Comparison of ENCODE assay signal across 10 mouse cellular contexts in genomic region chr5:20720201-20720900, GRCm38 (mm10).
DNase-seq lines count a peak whose midpoint lies in the region; ATAC-seq and TF ChIP-seq lines count a peak whose summit lies in the region.
"Had no signal": no experiment of that assay in that cellular context is flagged by ENCODE, and none has a peak within 500 bp of the region (broad histone marks: within the 10 kb centered on the region; RNA-seq: fewer than 3 reads in every experiment).

No protein-coding gene starts in this region.

- no peak for TF ChIP-seq EP300 in stomach, postnatal 0 days (optimal IDR thresholded peaks at IDR 0.05)

- no peaks in the 10 kb centered on the region for H3K9me3 ChIP-seq in lung, embryonic 14.5 days (ENCODE audit: low read depth, low read length)
- no peaks in the 10 kb centered on the region for H3K9me3 ChIP-seq in stomach, postnatal 0 days (ENCODE audit: control insufficient read depth, low read length)
- H3K9me3 ChIP-seq in midbrain, embryonic 11.5 days (ENCODE audit: control insufficient read depth, low read length) = no peaks in the 10 kb centered on the region
- H3K9me3 ChIP-seq: neural tube, embryonic 13.5 days had no signal

- no peak overlapping the region for H3K9ac ChIP-seq in lung, embryonic 14.5 days
- no peak overlapping the region for H3K9ac ChIP-seq in stomach, postnatal 0 days (ENCODE audit: low read length)
- H3K9ac ChIP-seq in midbrain, embryonic 11.5 days (ENCODE audit: low read length) = no peak overlapping the region
- H3K9ac ChIP-seq: neural tube, embryonic 13.5 days had no signal

- no peak overlapping the region for H3K4me3 ChIP-seq in lung, embryonic 14.5 days (ENCODE audit: low read depth, low read length)
- no peak overlapping the region for H3K4me3 ChIP-seq in stomach, postnatal 0 days (ENCODE audit: low read depth, low read length)
- no peak overlapping the region for H3K4me3 ChIP-seq in midbrain, embryonic 11.5 days (ENCODE audit: low read depth, low read length)
- H3K4me3 ChIP-seq: neural tube, embryonic 13.5 days had no signal

- no peaks in the 10 kb centered on the region for H3K27me3 ChIP-seq in lung, embryonic 14.5 days (ENCODE audit: insufficient read depth, low read length)
- no peaks in the 10 kb centered on the region for H3K27me3 ChIP-seq in stomach, postnatal 0 days (ENCODE audit: control insufficient read depth, insufficient read depth, low read length)
- no peaks in the 10 kb centered on the region for H3K27me3 ChIP-seq in midbrain, embryonic 11.5 days (ENCODE audit: control insufficient read depth, insufficient read depth, low read length)
- H3K27me3 ChIP-seq: neural tube, embryonic 13.5 days had no signal

- no peaks in the 10 kb centered on the region for H3K36me3 ChIP-seq in lung, embryonic 14.5 days (ENCODE audit: insufficient read depth)
- no peaks in the 10 kb centered on the region for H3K36me3 ChIP-seq in stomach, postnatal 0 days (ENCODE audit: control insufficient read depth, insufficient read depth, low read length)
- H3K36me3 ChIP-seq in midbrain, embryonic 11.5 days (ENCODE audit: control insufficient read depth, insufficient read depth, low read length) = no peaks in the 10 kb centered on the region
- H3K36me3 ChIP-seq: neural tube, embryonic 13.5 days had no signal

- H3K4me1 ChIP-seq in lung, embryonic 14.5 days (ENCODE audit: insufficient read depth) = no peaks in the 10 kb centered on the region; the same call in 1 of the 2 replicates
- no peaks in the 10 kb centered on the region for H3K4me1 ChIP-seq in stomach, postnatal 0 days (replicated peaks; ENCODE audit: control insufficient read depth, insufficient read depth)
- no peaks in the 10 kb centered on the region for H3K4me1 ChIP-seq in midbrain, embryonic 11.5 days (ENCODE audit: control insufficient read depth, insufficient read depth, low read length)
- H3K4me1 ChIP-seq: neural tube, embryonic 13.5 days had no signal

- WGBS in lung, embryonic 14.5 days = 46% methylated on average over 4 of the region's 4 CpGs
- 32% methylated on average over 4 of the region's 4 CpGs for WGBS in stomach, postnatal 0 days
- WGBS in midbrain, embryonic 11.5 days = 82% methylated on average over 4 of the region's 4 CpGs

- DNase-seq in adrenal gland, adult 8-10 months = peak; percentile 18
- DNase-seq in adrenal gland, postnatal 4 days (ENCODE audit: low spot score in 2 of 2) = no peak
- peak; percentile 2 to 15 for DNase-seq in urinary bladder, adult 18-20 months (ENCODE audit: low spot score in 2 of 2)
- no peak for DNase-seq in urinary bladder, postnatal 25 days (ENCODE audit: low spot score)
- peak; percentile 29 for DNase-seq in lung, embryonic 14.5 days
- no peak for DNase-seq in stomach, postnatal 0 days (ENCODE audit: low spot score)
- no peak for DNase-seq in cerebellum, postnatal 14 days
- DNase-seq in midbrain, embryonic 11.5 days (ENCODE audit: low spot score, missing footprints) = no peak

- ATAC-seq in lung, embryonic 14.5 days (ENCODE audit: insufficient read depth) = peak; percentile 60
- ATAC-seq in stomach, postnatal 0 days (ENCODE audit: low FRiP score, low TSS enrichment) = peak; percentile 26; the same call in 1 of the 2 replicates
- ATAC-seq in midbrain, embryonic 11.5 days (ENCODE audit: low FRiP score) = no peak

- H3K4me2 ChIP-seq in lung, embryonic 14.5 days = no peak overlapping the region
- no peak overlapping the region for H3K4me2 ChIP-seq in stomach, postnatal 0 days (replicated peaks; ENCODE audit: low read depth)
- no peak overlapping the region for H3K4me2 ChIP-seq in midbrain, embryonic 11.5 days
- H3K4me2 ChIP-seq: neural tube, embryonic 13.5 days had no signal

- TF ChIP-seq CTCF in lung, embryonic 14.5 days (IDR thresholded peaks at IDR 0.05; ENCODE audit: low read depth) = no peak
- no peak for TF ChIP-seq CTCF in stomach, postnatal 0 days (IDR thresholded peaks at IDR 0.05; ENCODE audit: low read depth)

- H3K27ac ChIP-seq in lung, embryonic 14.5 days (ENCODE audit: low read depth) = peak overlapping the region; percentile 42; the same call in 1 of the 2 replicates
- H3K27ac ChIP-seq in stomach, postnatal 0 days (replicated peaks) = peak overlapping the region; percentile 25; the same call in 1 of the 2 replicates
- no peak overlapping the region for H3K27ac ChIP-seq in midbrain, embryonic 11.5 days (ENCODE audit: low read depth, low read length)
- H3K27ac ChIP-seq: macrophage; neural tube, embryonic 13.5 days had no signal

Comparison
In these comparisons a context has a peak if more than half of its experiments do, and no peak if none do; other contexts are left out.
1. DNase-seq: peak in adrenal gland, adult 8-10 months (single experiment), urinary bladder, adult 18-20 months (2 of 2) and lung, embryonic 14.5 days (single experiment); none in adrenal gland, postnatal 4 days (0 of 2), urinary bladder, postnatal 25 days (single experiment), stomach, postnatal 0 days (single experiment), cerebellum, postnatal 14 days (0 of 2) and midbrain, embryonic 11.5 days (single experiment).